Mouse (Mus musculus) midbrain, embryonic 16.5 days (tissue): ENCODE data around the gene Clybl. TPM values are rescaled to one million over a fixed set of nuclear protein-coding genes. Genes with fewer than 3 reads are reported as not detected.

ENCODE experiments used
- ATAC-seq: fragments of 200-750 bp; cut with Nextera tagmentation; 2 replicates; pipeline ENCODE4 v1.8.0; 2017; ENCODE audit warnings: moderate TSS enrichment
- H3K27ac ChIP-seq: fragments of 300-500 bp; sonication (generic); 2 replicates; pipeline ENCODE4 v1.5.1; 2014; ENCODE audit warnings: mild to moderate bottlenecking, low read length, mixed read lengths
- H3K27me3 ChIP-seq: fragments of 300-500 bp; sonication (generic); 2 replicates; pipeline ENCODE4 v1.6.1; 2014; ENCODE audit warnings: low read depth, low read length, mixed read lengths; ENCODE audit not compliant: control insufficient read depth, insufficient read depth
- H3K36me3 ChIP-seq: fragments of 300-500 bp; sonication (generic); 2 replicates; pipeline ENCODE4 v1.6.1; 2014; ENCODE audit warnings: mild to moderate bottlenecking, low read length, moderate library complexity, mixed read lengths; ENCODE audit not compliant: control insufficient read depth, insufficient read depth
- H3K4me1 ChIP-seq: fragments of 300-500 bp; sonication (generic); 2 replicates; pipeline ENCODE4 v1.6.1; 2014; ENCODE audit warnings: mild to moderate bottlenecking, low read length, mixed read lengths; ENCODE audit not compliant: control insufficient read depth, insufficient read depth
- H3K4me2 ChIP-seq: fragments of 300-500 bp; sonication (generic); 2 replicates; pipeline ENCODE4 v1.6.1; 2014; ENCODE audit warnings: mild to moderate bottlenecking, low read length, mixed read lengths
- H3K4me3 ChIP-seq: fragments of 300-500 bp; sonication (generic); 2 replicates; pipeline ENCODE4 v1.5.1; 2014; ENCODE audit warnings: low read depth, mild to moderate bottlenecking, low read length, moderate library complexity, mixed read lengths
- H3K9ac ChIP-seq: fragments of 300-500 bp; sonication (generic); 2 replicates; pipeline ENCODE4 v1.6.1; 2014; ENCODE audit warnings: low read depth, low read length, mixed read lengths
- H3K9me3 ChIP-seq: fragments of 300-500 bp; sonication (generic); replicated peaks from 2 replicates; pipeline ENCODE4 v1.6.1; 2014; ENCODE audit warnings: mild to moderate bottlenecking, low read length, mixed read lengths; ENCODE audit not compliant: control insufficient read depth, poor library complexity, severe bottlenecking
- WGBS: fragments of 180-500 bp; shearing (Covaris S2); extraction: QIAGEN DNeasy Blood & Tissue Kit; methylation state at CpG from one replicate; pipeline ENCODE4 v1.1.7; 2014; 5-methylcytosine and 5-hydroxymethylcytosine counted together
- polyA plus RNA-seq: library from polyadenylated mRNA; unstranded; fragments of >200 nt; fragmentation: Nextera tagmentation; extraction: Ambion mirVana; gene quantifications from 2 replicates; pipeline ENCODE4 v1.2.1, GENCODE M21; 2015

Clybl gene
- polyA plus RNA-seq, 1 experiment from 2014 or later, result 17.2 TPM

DNA sequence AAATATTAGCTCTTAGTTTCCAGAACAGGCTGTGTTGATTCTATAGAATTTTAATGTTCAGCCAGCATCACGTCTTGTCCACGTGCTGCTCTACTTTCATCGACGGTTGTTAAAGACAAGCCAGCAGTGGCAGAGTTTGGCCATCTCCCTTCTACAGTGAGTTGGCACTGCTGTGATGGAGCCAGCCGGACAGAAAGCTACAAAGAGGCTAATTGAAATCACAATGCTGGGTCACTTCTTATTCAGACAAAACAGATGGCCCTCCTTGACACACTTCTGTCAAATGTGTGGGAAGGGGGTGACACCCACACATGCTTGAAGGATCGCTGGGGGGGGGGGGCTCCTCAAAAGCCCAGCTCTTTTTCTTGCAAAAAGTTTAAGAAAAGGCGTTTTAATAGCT is 12.6 kb upstream of the Clybl start:
- H3K4me1 ChIP-seq, result peaks cover 14% of the 10 kb centered on the region
- no peak overlapping the region for H3K4me2 ChIP-seq
- no peaks in the 10 kb centered on the region for H3K36me3 ChIP-seq
- no peak for ATAC-seq
- no peak overlapping the region for H3K9ac ChIP-seq
- no peak overlapping the region for H3K27ac ChIP-seq
- H3K9me3 ChIP-seq, result no peaks in the 10 kb centered on the region
- H3K27me3 ChIP-seq, result no peaks in the 10 kb centered on the region
- H3K4me3 ChIP-seq, result no peak overlapping the region
- 55% methylated on average over 7 of the region's 7 CpGs for WGBS

DNA sequence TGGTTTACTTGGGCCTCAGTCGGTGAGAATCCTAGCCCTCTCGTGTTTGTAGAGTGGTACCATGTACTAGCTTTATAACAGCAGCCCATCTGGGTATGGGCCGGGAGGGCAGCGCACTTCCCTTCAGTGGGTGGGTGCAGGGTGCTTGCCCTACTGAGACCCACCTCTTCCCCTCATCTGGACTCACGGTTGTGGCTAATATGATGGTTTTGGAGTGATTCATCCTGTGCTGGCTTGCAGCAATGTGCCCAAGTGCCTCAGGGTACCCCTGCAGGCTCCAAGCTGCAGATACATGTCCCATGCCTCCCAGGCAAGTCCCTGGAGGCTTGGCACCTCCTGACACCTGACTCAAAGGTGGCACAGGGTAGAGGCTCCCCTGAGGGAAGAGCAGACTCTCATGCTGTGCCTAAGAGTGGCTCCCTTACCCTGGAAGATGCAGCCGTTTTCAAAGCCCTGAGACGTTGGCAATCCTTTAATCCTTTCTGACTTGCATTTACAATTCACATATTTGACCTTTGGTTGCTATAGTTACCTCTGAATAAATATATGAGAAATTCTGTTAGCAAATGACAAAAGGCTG is 11.2 kb upstream of the Clybl start:
- WGBS, result 39% methylated on average over 7 of the region's 7 CpGs
- no peak overlapping the region; the same call in 1 of the 2 replicates for H3K4me2 ChIP-seq
- no peaks in the 10 kb centered on the region for H3K36me3 ChIP-seq
- no peaks in the 10 kb centered on the region for H3K27me3 ChIP-seq
- ATAC-seq, result peak; percentile 60
- H3K4me3 ChIP-seq, result no peak overlapping the region
- H3K4me1 ChIP-seq, result peaks cover 14% of the 10 kb centered on the region
- H3K9ac ChIP-seq, result no peak overlapping the region
- H3K9me3 ChIP-seq, result no peaks in the 10 kb centered on the region
- peak overlapping the region; percentile 18; the same call in 1 of the 2 replicates for H3K27ac ChIP-seq

DNA sequence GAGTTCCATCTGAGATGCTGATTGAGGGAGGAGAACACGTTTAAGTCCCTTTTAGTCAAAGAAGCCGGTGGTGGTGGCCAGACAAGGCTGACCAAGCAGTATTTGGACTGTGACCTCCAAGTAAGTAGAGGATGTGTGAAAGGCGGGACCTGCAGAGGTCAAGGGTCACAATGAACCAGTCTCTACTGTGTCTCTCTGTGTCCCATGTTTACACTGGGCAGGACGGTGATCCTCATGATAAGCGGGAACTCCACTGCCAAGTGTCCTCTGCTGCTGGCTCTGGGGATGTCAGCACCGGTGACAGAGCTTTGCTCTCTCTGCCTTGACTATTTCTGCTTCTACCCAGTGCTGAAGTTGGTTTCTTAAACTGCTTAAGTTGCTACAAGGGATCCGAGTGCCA is 10.5 kb upstream of the Clybl start:
- no peak overlapping the region for H3K27ac ChIP-seq
- H3K9me3 ChIP-seq, result no peaks in the 10 kb centered on the region
- no peak overlapping the region for H3K4me3 ChIP-seq
- H3K27me3 ChIP-seq, result no peaks in the 10 kb centered on the region
- 81% methylated on average over 7 of the region's 7 CpGs for whole genome bisulfite sequencing
- 0 out of 2 replicates have a peak, but pooled peaks have one; percentile 25 for ATAC-seq
- no peak overlapping the region for H3K4me2 ChIP-seq
- H3K9ac ChIP-seq, result no peak overlapping the region
- H3K36me3 ChIP-seq, result no peaks in the 10 kb centered on the region
- H3K4me1 ChIP-seq, result peaks cover 14% of the 10 kb centered on the region

DNA sequence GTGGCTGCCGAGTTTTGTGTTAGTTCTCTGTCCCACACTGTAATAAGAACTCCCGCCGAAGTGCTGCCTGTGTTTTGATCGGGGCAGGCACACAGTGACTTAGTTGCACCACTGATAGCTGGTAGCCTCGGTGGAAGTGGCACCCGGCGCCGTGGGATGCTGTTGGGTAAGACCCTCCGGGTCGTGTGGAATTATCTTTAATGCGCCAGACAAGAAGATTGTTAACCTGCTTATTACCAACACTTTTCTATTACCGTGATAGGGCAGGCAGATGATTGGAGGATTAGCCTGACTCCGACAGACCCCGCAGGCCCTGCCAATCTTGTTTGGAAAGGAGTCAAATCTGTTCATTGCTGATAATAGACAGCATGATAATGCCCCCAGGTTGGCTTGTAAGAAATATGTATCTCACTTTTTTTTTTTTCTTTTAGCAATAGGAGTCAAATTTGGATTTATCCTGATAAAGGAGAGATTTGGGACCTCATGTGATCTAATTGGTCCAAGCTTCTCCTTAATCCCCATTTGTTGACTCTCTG is 5.2 kb upstream of the Clybl start:
- Histone ChIP-seq H3K27me3 (no peaks in the 10 kb centered on the region), H3K36me3 (no peaks in the 10 kb centered on the region), H3K4me1 (no peaks in the 10 kb centered on the region; the same call in 1 of the 2 replicates), H3K4me2 (no peak overlapping the region), H3K9me3 (no peaks in the 10 kb centered on the region), H3K4me3 (no peak overlapping the region), H3K27ac (no peak overlapping the region), H3K9ac (no peak overlapping the region)
- 67% methylated on average over 14 of the region's 14 CpGs for WGBS
- ATAC-seq, result peak; percentile 52

DNA sequence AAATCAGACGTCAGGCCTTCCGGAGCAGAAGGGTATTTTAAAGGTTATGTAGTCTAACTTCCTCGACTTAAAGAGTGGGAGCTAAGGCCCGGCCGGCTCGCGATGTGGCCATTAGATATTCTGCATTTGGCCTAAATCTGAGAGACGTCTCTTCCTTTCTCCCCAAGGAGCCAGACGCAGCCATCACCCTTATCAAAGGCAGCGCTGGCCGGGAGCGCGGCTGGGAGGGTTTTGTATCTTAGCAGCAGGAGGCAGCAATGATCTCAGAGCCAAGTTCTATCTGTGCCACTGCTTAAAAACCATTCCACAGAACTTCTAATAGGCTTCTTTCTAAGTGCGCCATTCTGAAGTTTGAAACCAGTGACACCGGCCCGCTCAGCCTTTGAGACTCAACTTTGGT is 2.2 kb upstream of the Clybl start:
- Histone ChIP-seq H3K36me3 (no peaks in the 10 kb centered on the region), H3K9me3 (no peaks in the 10 kb centered on the region), H3K27ac (no peak overlapping the region), H3K4me3 (no peak overlapping the region), H3K27me3 (no peaks in the 10 kb centered on the region), H3K9ac (no peak overlapping the region), H3K4me2 (no peak overlapping the region), H3K4me1 (no peaks in the 10 kb centered on the region)
- 36% methylated on average over 16 of the region's 16 CpGs for WGBS
- no peak for ATAC-seq

DNA sequence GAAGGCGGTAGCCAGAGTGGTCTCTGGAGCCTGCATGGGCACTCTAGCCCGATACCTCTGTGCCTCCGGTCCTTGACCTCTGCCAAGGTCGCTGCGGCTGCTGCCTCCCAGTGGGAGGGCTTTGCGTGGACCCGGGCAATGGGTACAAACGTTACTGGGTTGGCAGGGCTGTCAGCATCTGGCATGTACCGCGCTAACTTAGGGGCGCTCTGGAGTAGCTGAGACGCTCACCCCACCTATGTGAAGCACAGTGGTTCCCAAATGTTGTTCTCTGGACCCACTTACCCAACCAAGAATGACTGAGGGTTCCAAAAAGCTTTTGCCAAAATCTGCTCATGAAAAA is 282 bp downstream of the Clybl start:
- Histone ChIP-seq H3K4me2 (peak overlapping the region; percentile 84), H3K9me3 (no peaks in the 10 kb centered on the region), H3K4me1 (no peaks in the 10 kb centered on the region), H3K36me3 (no peaks in the 10 kb centered on the region), H3K27ac (0 out of 2 replicates have a peak overlapping the region, but pooled peaks have one; percentile 18), H3K27me3 (no peaks in the 10 kb centered on the region), H3K9ac (peak overlapping the region; percentile 75), H3K4me3 (peak overlapping the region; percentile 75)
- no peak; the same call in none of the 2 replicates for ATAC-seq
- WGBS, result 1% methylated on average over 12 of the region's 12 CpGs

DNA sequence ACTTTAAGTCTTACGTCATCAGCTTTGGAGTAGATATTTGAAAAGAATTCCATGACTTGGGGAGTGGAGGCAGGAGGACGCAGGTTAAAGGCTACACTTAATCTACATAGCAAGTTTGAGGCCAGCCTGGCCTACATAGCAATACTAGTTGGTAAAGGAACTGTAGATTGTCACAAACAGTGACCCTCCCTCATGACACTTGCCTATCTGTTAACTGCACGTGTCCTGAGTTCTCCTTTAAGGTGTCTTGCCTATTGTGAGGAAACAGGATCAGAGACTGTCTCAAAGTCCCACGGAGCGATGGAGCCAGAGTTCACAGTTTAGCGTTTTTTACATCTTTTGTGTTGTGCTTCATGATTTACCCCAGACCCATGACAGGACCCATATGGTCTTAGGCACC is 716 bp downstream of the Clybl start:
- Histone ChIP-seq H3K4me2 (peak overlapping the region; percentile 84; the same call in 1 of the 2 replicates), H3K9me3 (no peaks in the 10 kb centered on the region), H3K27ac (no peak overlapping the region), H3K4me3 (no peak overlapping the region; the same call in 1 of the 2 replicates), H3K27me3 (no peaks in the 10 kb centered on the region), H3K36me3 (no peaks in the 10 kb centered on the region), H3K4me1 (no peaks in the 10 kb centered on the region), H3K9ac (no peak overlapping the region)
- no peak for ATAC-seq
- 80% methylated on average over 6 of the region's 6 CpGs for WGBS

DNA sequence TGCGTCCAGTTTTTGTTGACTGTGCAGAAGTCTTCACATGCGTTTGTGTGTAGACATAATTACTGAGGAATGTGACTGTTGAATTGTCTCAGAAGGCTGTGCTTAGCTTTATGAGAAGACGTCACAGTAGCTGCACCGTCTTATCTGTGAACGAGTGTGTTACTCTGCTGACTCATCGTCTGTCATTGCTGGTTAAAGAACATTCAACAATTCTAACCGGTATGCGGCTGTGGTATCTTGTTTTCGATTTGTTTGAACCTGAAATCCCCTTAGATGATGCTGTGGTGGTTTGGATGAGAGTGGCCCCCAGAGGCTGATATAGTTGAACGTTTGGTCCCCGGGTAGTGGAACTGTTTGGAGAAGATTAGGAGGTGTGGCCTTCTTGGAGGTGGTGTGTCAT is 2.5 kb downstream of the Clybl start:
- Histone ChIP-seq H3K4me2 (no peak overlapping the region), H3K9ac (no peak overlapping the region), H3K9me3 (no peaks in the 10 kb centered on the region), H3K27ac (no peak overlapping the region), H3K4me3 (no peak overlapping the region), H3K27me3 (no peaks in the 10 kb centered on the region), H3K4me1 (no peaks in the 10 kb centered on the region), H3K36me3 (no peaks in the 10 kb centered on the region)
- WGBS, result 90% methylated on average over 11 of the region's 11 CpGs
- ATAC-seq, result no peak

DNA sequence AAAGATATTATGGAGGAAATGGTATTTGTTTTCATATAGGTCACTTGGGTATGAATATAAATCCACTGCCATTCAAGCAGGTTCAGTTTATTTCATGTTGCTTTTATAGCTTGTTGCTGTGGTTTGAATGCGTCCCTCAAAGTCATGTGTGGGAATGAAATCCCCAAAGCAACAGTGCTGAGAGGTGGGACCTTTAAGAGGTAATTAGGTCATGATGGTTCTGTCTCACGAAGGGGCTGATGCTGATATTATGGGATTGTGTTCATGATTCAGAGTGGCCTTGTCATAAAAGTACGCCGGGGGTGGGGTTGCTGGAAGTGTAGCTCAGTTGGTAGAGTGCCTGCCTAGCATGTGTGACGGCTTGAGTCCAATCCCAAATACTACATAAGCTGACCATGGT is 6.7 kb downstream of the Clybl start:
- no peaks in the 10 kb centered on the region for H3K9me3 ChIP-seq
- H3K4me3 ChIP-seq, result no peak overlapping the region
- no peak for ATAC-seq
- no peak overlapping the region for H3K4me2 ChIP-seq
- no peaks in the 10 kb centered on the region for H3K27me3 ChIP-seq
- no peaks in the 10 kb centered on the region for H3K4me1 ChIP-seq
- 93% methylated on average over 5 of the region's 5 CpGs for WGBS
- no peaks in the 10 kb centered on the region for H3K36me3 ChIP-seq
- no peak overlapping the region for H3K27ac ChIP-seq
- no peak overlapping the region for H3K9ac ChIP-seq
